Mouse (Mus musculus): ENCODE results near the gene Cpsf3.

The Cpsf3 gene

GRCm38 (mm10) chr12:21289651-21290050, 4.5 kb downstream of the Cpsf3 start:
- in situ Hi-C loops (cut with MboI) = no loop called here

- in situ Hi-C loops (cut with MboI) = no loop called here
Measured at GRCm38 (mm10) chr12:21298856-21299255, 13.7 kb downstream of the Cpsf3 start.

- in situ Hi-C loops (cut with MboI) = no loop called here
Measured at GRCm38 (mm10) chr12:21301324-21301723, 16.1 kb downstream of the Cpsf3 start.

GRCm38 (mm10) chr12:21301932-21302331, 16.7 kb downstream of the Cpsf3 start:
- in situ Hi-C loops (cut with MboI) = no loop called here

- in situ Hi-C loops (cut with MboI) = no loop called here
Measured at GRCm38 (mm10) chr12:21302361-21302783, 17.2 kb downstream of the Cpsf3 start.

GRCm38 (mm10) chr12:21305741-21306140, 20.6 kb downstream of the Cpsf3 start:
- in situ Hi-C loops (cut with MboI) = no loop called here

GRCm38 (mm10) chr12:21306721-21307120, 21.5 kb downstream of the Cpsf3 start:
- in situ Hi-C loops (cut with MboI) = no loop called here

- in situ Hi-C loops (cut with MboI) = no loop called here
Measured at GRCm38 (mm10) chr12:21312201-21312600, 27.0 kb downstream of the Cpsf3 start.

- in situ Hi-C loops (cut with MboI) = no loop called here
Measured at GRCm38 (mm10) chr12:21315923-21316868, 31.0 kb downstream of the Cpsf3 start, which contains the start of gene Iah1. Iah1 (plus strand) TSS chr12:21316389.

- in situ Hi-C loops (cut with MboI) = no loop called here
Measured at GRCm38 (mm10) chr12:21316869-21317265, 31.7 kb downstream of the Cpsf3 start.

- in situ Hi-C loops (cut with MboI) = no loop called here
Measured at GRCm38 (mm10) chr12:21318143-21318895, 33.1 kb downstream of the Cpsf3 start.

GRCm38 (mm10) chr12:21320317-21320716, 35.1 kb downstream of the Cpsf3 start:
- in situ Hi-C loops (cut with MboI) = no loop called here

GRCm38 (mm10) chr12:21321170-21321569, 36.0 kb downstream of the Cpsf3 start:
- in situ Hi-C loops (cut with MboI) = no loop called here

- in situ Hi-C loops (cut with MboI) = no loop called here
Measured at GRCm38 (mm10) chr12:21322296-21322695, 37.1 kb downstream of the Cpsf3 start.

- in situ Hi-C loops (cut with MboI) = no loop called here
Measured at GRCm38 (mm10) chr12:21322856-21323255, 37.7 kb downstream of the Cpsf3 start.

GRCm38 (mm10) chr12:21324101-21324500, 38.9 kb downstream of the Cpsf3 start:
- in situ Hi-C loops (cut with MboI) = no loop called here

GRCm38 (mm10) chr12:21325266-21325665, 40.1 kb downstream of the Cpsf3 start:
- in situ Hi-C loops (cut with MboI) = no loop called here

- in situ Hi-C loops (cut with MboI) = no loop called here
Measured at GRCm38 (mm10) chr12:21326325-21326724, 41.1 kb downstream of the Cpsf3 start.

GRCm38 (mm10) chr12:21329661-21330400, 44.6 kb downstream of the Cpsf3 start:
- in situ Hi-C loops (cut with MboI) = no loop called here

- in situ Hi-C loops (cut with MboI) = no loop called here
Measured at GRCm38 (mm10) chr12:21330961-21331576, 45.9 kb downstream of the Cpsf3 start.

GRCm38 (mm10) chr12:21331711-21332110, 46.5 kb downstream of the Cpsf3 start:
- in situ Hi-C loops (cut with MboI) = no loop called here

GRCm38 (mm10) chr12:21333021-21333420, 47.8 kb downstream of the Cpsf3 start:
- in situ Hi-C loops (cut with MboI) = no loop called here
